Mouse (Mus musculus) midbrain, embryonic 12.5 days (tissue): Measurements from ENCODE around the gene Enc1. TPM values are rescaled to one million over a fixed set of nuclear protein-coding genes. Genes with fewer than 3 reads are reported as not detected.

Experiments
- ATAC-seq: fragments of 200-750 bp; cut with Nextera tagmentation; 2 replicates; pipeline ENCODE4 v1.8.0; 2017; ENCODE audit warnings: low read depth, moderate TSS enrichment, moderate library complexity; ENCODE audit not compliant: low FRiP score
- H3K27ac ChIP-seq: fragments of 300-500 bp; sonication (generic); replicated peaks from 2 replicates; pipeline ENCODE4 v1.5.1; 2016; ENCODE audit warnings: mild to moderate bottlenecking
- H3K27me3 ChIP-seq: fragments of 300-500 bp; sonication (generic); 2 replicates; pipeline ENCODE4 v1.6.1; 2016; ENCODE audit warnings: mild to moderate bottlenecking
- H3K36me3 ChIP-seq: fragments of 300-500 bp; sonication (generic); 2 replicates; pipeline ENCODE4 v1.6.1; 2016
- H3K4me1 ChIP-seq: fragments of 300-500 bp; sonication (generic); 2 replicates; pipeline ENCODE4 v1.6.1; 2016
- H3K4me2 ChIP-seq: fragments of 300-500 bp; sonication (generic); replicated peaks from 2 replicates; pipeline ENCODE4 v1.6.1; 2016; ENCODE audit warnings: mild to moderate bottlenecking, moderate library complexity
- H3K4me3 ChIP-seq: fragments of 300-500 bp; sonication (generic); 2 replicates; pipeline ENCODE4 v1.5.1; 2016; ENCODE audit warnings: mild to moderate bottlenecking
- H3K9ac ChIP-seq: fragments of 300-500 bp; sonication (generic); replicated peaks from 2 replicates; pipeline ENCODE4 v1.6.1; 2016; ENCODE audit warnings: mild to moderate bottlenecking, moderate library complexity
- H3K9me3 ChIP-seq: fragments of 300-500 bp; sonication (generic); 2 replicates; pipeline ENCODE4 v1.6.1; 2016; ENCODE audit warnings: mild to moderate bottlenecking
- WGBS: fragments of 180-500 bp; shearing (Covaris S2); methylation state at CpG from one replicate; pipeline ENCODE4 v1.1.7; 2016; 5-methylcytosine and 5-hydroxymethylcytosine counted together
- polyA plus RNA-seq: library from polyadenylated mRNA; unstranded; fragments of >200 nt; fragmentation: Nextera tagmentation; extraction: Ambion mirVana; gene quantifications from 2 replicates; pipeline ENCODE4 v1.2.1, GENCODE M21; 2016

Enc1 gene
- polyA plus RNA-seq, 1 experiment from 2014 or later: 21.9 TPM

DNA sequence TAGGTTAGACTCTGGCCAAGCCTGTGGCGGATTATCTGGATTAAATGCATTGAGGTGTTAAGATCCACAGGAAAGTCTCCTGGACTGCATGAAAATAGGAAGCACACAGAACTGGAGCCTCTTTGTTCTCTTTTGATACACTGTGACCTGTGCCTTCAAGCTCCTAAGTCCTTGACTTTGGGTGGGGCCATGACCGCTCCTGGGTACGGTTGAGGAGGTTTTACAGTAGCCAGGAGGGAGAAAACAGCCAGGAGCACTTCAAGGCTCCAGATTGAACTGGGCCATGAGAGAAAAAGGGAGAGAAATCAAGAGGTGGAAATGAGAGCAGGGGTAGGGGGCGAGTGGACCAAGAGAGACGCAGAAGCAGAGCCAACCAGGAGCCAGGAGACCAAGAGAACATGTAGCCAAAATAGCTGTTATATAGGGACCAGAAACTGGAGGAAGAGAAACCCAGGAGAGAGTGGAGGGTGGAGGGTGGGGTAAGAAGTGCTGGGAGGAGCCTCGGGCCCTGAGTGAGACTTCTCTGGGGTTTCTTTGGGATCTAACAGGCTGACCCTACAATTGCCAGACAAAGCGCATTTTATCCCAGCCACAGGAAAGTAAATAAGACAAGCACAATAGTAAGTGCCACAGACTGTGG lies 33.3 kb upstream of the Enc1 start:
- ATAC-seq: no peak
- Histone ChIP-seq H3K9ac (no peak overlapping the region), H3K36me3 (no peaks in the 10 kb centered on the region), H3K4me1 (0 out of 2 replicates have a peak, but pooled peaks cover 6% of the 10 kb centered on the region), H3K27me3 (no peaks in the 10 kb centered on the region), H3K4me2 (no peak overlapping the region), H3K9me3 (no peaks in the 10 kb centered on the region), H3K4me3 (no peak overlapping the region), H3K27ac (no peak overlapping the region)
- 77% methylated on average over 7 of the region's 7 CpGs for WGBS

DNA sequence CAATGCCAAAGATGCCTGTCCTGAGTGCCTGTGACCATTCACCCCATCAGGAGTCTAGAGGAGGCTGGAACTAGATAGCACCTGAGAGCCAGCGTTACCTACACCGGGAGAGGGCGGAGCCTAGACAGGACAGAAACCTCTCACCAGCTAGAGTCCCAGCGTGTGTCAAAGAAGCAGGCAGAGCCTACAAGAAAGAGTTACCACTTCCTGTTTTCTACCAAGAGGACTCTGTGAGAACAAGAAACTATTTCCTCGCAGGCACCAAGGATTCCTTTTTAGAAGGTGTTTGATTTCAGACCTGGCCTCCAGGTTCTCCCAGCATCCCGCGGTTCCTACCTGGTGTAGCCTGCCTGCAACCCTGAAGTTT lies 32.8 kb upstream of the Enc1 start:
- 67% methylated on average over 7 of the region's 7 CpGs for WGBS
- no peak overlapping the region for H3K27ac ChIP-seq
- no peak overlapping the region for H3K9ac ChIP-seq
- no peaks in the 10 kb centered on the region for H3K36me3 ChIP-seq
- H3K27me3 ChIP-seq: no peaks in the 10 kb centered on the region
- no peak overlapping the region for H3K4me2 ChIP-seq
- H3K4me1 ChIP-seq: 0 out of 2 replicates have a peak, but pooled peaks cover 6% of the 10 kb centered on the region
- no peak overlapping the region for H3K4me3 ChIP-seq
- no peaks in the 10 kb centered on the region for H3K9me3 ChIP-seq
- no peak for ATAC-seq

DNA sequence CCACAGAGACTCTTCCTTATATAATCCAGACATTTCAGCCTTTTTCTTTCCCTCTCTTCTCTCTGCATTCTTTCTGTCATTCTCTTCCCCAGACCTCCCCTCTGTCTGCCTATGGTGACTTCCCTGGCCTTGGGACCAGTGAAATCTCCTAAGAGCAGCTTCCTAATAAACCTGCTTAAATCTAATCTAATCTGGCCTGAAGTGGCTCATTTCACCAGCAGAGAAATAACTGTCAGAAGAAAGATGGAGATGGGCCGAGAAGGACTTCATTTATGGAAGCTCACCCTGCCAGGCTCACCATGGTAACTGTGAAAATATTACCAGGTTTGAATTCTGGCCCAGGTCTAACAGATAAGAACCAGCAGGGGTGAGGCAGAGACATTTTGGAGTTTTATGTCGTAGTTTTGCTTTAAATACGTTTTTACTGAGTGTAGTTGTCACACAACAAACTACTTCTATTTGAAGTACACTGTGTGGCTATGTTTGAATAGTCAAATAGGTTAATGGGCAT lies 32.4 kb upstream of the Enc1 start:
- WGBS: 80% methylated on average over 3 of the region's 3 CpGs

DNA sequence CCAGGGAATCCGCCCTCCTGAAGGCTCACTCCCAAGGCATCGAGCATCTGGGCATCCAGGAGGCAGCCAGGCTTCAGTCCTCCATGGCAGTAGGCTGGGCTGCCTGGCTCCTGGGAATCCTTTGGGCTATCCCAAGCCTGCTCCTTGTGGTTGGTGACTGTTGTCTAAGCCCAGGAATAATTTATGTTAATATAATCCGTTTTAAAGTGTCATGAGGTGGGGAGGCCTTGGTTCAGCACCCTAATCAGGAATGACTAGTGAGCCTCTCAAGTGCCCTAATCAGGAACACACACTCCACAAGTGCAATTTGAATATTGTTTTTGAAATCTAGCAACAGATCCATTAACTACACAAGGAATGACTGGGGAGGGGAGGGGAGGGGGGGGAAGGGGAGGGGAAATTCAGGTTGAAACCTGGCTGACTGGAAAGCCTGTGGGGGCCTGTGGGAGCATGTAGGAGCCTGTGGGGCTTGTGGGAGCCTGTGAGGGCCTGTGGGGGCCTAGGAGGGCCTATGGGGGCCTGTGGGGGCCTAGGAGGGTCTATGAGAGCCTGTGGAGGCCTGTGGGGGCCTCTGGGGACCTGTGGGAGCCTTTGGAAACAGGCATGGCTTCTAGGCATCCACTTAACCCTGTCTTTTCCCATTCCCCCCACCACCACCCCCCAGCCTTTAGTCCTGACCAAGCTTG lies 26.2 kb upstream of the Enc1 start:
- peak; percentile 39; the same call in 1 of the 2 replicates for ATAC-seq
- Histone ChIP-seq H3K27me3 (no peaks in the 10 kb centered on the region), H3K27ac (peak overlapping the region; percentile 25; the same call in 1 of the 2 replicates), H3K9me3 (no peaks in the 10 kb centered on the region), H3K4me2 (no peak overlapping the region), H3K4me1 (peaks cover 22% of the 10 kb centered on the region), H3K36me3 (no peaks in the 10 kb centered on the region), H3K4me3 (no peak overlapping the region), H3K9ac (no peak overlapping the region)
- WGBS: 53% methylated on average over 3 of the region's 3 CpGs

More for the DNA sequence above, 32.4 kb upstream of the Enc1 start:
- Histone ChIP-seq H3K4me1 (0 out of 2 replicates have a peak, but pooled peaks cover 6% of the 10 kb centered on the region), H3K9ac (no peak overlapping the region), H3K27ac (no peak overlapping the region), H3K9me3 (no peaks in the 10 kb centered on the region), H3K36me3 (no peaks in the 10 kb centered on the region), H3K4me3 (no peak overlapping the region), H3K4me2 (no peak overlapping the region), H3K27me3 (no peaks in the 10 kb centered on the region)
- no peak for ATAC-seq

DNA sequence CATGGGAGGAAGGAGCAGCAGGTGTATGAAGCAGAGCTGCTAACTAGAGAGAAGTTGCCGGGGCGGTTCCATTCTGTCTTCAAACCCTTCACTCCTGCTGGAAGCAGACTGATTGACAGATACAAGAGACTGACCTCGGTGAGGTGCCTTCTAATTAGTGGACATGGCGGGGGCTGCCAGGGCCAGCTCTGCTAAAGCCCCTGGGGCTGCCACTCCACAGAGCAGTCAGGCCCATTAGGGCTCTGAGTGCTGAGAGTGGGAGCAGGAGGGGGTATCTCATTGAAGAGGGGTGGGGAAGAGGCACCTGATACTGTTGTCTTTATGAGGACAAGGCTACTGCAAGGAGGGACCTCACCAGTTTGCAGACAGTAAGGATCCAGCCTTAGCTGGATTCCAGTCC lies 25.3 kb upstream of the Enc1 start:
- Histone ChIP-seq H3K4me3 (no peak overlapping the region), H3K36me3 (no peaks in the 10 kb centered on the region), H3K27me3 (no peaks in the 10 kb centered on the region), H3K9me3 (no peaks in the 10 kb centered on the region), H3K27ac (0 out of 2 replicates have a peak overlapping the region, but pooled peaks have one; percentile 25), H3K4me1 (peaks cover 22% of the 10 kb centered on the region), H3K4me2 (no peak overlapping the region), H3K9ac (no peak overlapping the region)
- WGBS: 56% methylated on average over 4 of the region's 4 CpGs
- ATAC-seq: peak; percentile 55; the same call in 1 of the 2 replicates

DNA sequence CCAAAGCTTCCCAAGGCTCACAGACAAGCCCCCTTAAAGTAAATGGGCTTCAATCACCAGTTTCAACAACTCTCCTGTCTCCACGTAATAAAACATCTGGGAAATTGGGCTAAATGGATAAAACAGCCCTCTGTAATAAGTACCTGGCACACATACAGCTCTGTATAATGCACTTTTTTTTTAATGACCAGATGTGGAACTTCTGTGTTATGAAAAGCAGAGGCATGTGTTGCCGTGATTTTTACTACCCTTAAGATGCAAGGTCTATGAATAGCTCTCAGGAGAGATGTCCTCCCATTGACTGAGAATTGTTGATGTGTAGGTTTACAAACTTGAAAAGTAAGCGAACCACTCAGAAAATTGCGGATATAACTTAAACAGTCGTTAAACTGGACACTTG lies 24.7 kb upstream of the Enc1 start:
- 82% methylated on average over 5 of the region's 5 CpGs for WGBS
- Histone ChIP-seq H3K9ac (no peak overlapping the region), H3K4me2 (no peak overlapping the region), H3K4me1 (peaks cover 22% of the 10 kb centered on the region), H3K4me3 (no peak overlapping the region), H3K9me3 (no peaks in the 10 kb centered on the region), H3K27me3 (no peaks in the 10 kb centered on the region), H3K36me3 (no peaks in the 10 kb centered on the region), H3K27ac (0 out of 2 replicates have a peak overlapping the region, but pooled peaks have one; percentile 39)
- no peak for ATAC-seq

DNA sequence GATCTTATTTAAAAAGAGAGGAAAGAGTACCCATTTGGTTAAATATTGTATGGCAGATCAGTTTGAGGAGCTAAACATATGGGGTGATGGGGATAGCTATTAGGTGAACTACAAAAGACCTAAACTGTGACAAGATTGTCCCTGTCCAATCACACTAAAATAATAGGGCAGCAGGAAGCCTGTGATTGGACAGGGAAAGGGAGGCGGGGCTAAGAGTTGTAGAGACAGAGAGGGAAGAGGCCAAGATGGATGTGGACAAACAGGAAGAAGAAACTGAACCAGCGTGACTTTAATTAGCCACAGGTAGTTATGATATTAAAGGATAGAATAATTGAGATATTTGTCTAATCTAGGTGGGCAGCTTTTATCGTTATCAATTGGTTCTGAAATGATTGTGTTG lies 20.9 kb upstream of the Enc1 start:
- Histone ChIP-seq H3K36me3 (no peaks in the 10 kb centered on the region), H3K9me3 (no peaks in the 10 kb centered on the region), H3K27ac (no peak overlapping the region), H3K4me3 (no peak overlapping the region), H3K4me1 (peaks cover 12% of the 10 kb centered on the region), H3K27me3 (no peaks in the 10 kb centered on the region), H3K9ac (no peak overlapping the region), H3K4me2 (no peak overlapping the region)
- WGBS: 97% methylated on average over 3 of the region's 3 CpGs
- ATAC-seq: no peak

DNA sequence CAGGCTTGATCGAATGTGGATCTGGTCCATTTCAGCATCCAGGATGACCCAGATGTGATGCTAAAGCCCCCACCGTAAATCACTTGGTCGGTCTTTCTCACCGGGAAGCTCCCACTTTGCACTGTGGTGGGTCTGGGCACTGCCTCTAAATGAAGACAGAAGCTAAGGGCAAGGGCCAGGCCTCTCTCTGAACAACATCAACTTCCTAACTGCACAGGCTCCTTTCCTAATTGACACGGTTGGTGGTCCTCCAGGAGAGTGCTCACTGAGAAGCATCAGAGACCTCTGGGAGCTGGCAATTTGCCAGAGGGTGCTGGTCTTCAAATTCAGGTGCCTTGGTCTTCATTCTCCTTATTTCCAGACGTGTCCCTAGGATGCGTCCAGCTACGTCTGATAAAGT lies 17.0 kb upstream of the Enc1 start:
- Histone ChIP-seq H3K27me3 (no peaks in the 10 kb centered on the region), H3K4me1 (no peaks in the 10 kb centered on the region), H3K9me3 (no peaks in the 10 kb centered on the region), H3K4me3 (no peak overlapping the region), H3K4me2 (no peak overlapping the region), H3K27ac (no peak overlapping the region), H3K36me3 (no peaks in the 10 kb centered on the region), H3K9ac (no peak overlapping the region)
- WGBS: 86% methylated on average over 8 of the region's 8 CpGs
- ATAC-seq: no peak

DNA sequence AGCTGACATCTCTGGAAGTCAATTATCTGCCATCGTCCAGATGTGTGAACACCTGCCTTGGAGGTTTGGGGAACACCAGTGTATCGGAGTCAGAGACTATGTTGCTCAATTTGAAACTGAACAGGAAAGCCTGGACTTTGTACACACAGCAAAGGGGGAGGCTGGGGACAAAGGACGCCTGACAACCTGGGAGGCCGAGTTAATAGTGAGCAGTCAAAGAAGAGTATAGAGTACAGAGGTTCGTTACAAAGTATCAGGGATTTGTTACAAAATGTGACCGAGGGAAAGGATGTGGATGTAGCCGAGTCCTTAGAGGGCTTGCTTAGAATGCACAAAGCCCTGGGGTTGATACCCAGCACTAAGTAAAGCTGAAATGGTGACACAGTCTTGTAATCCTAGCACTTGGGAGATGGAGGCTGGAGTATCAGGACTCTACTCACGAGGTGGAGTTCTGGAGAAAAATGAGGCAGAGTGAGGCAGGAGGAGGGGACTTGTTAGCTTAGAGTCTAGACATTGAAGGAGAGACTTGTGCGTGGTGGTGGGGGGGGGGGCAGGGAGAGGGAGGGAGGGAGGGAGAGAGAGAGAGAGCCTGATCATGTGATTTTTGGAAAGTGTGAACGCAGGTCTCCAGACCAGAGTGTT lies 16.4 kb upstream of the Enc1 start:
- Histone ChIP-seq H3K9me3 (no peaks in the 10 kb centered on the region), H3K36me3 (no peaks in the 10 kb centered on the region), H3K4me3 (no peak overlapping the region), H3K27ac (no peak overlapping the region), H3K9ac (no peak overlapping the region), H3K4me2 (no peak overlapping the region), H3K4me1 (no peaks in the 10 kb centered on the region), H3K27me3 (no peaks in the 10 kb centered on the region)
- 83% methylated on average over 10 of the region's 10 CpGs for WGBS
- no peak for ATAC-seq

DNA sequence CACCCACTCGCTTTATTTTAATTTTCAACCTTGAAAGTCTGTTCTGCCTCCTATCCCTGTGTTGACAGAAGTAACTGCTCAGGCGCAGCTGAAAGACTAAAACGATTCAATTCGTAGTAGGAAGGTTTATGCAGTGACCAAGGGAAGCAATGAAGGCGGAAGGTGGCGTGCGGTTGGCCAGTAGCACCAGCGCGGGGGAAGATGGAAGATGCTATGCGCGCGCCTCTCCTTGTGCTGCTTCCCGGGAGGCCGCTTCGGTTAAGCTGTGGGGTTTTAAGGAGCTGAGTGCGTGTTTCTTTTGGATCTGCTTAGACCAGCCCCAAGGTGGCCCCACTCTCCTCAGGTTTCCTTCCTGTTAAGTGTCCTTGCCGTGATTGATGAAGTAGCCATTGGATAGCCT lies 15.8 kb upstream of the Enc1 start:
- H3K4me2 ChIP-seq: no peak overlapping the region
- no peaks in the 10 kb centered on the region for H3K27me3 ChIP-seq
- no peaks in the 10 kb centered on the region for H3K9me3 ChIP-seq
- H3K27ac ChIP-seq: no peak overlapping the region
- WGBS: 82% methylated on average over 17 of the region's 17 CpGs
- no peaks in the 10 kb centered on the region for H3K4me1 ChIP-seq
- ATAC-seq: no peak
- H3K9ac ChIP-seq: no peak overlapping the region
- H3K36me3 ChIP-seq: no peaks in the 10 kb centered on the region
- no peak overlapping the region for H3K4me3 ChIP-seq

DNA sequence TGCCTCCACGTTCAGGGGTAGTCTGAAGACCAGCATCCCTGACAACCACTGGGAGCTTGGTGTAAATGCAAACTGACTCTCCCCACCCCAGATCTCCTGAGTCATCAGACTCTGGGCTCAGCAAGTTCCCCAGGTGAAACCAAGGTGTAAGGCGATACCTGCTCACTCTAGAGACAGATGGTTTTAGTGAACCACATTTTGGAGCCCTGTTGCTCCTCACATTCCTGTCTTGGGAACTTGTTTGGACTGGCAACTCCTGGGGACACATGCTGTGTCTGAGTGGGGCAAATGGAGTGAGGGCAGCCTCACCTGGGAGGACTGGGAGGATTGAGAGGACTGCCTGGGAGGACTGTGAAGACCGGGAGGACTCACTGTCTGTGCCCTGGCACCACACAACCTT lies 13.1 kb upstream of the Enc1 start:
- 91% methylated on average over 3 of the region's 3 CpGs for WGBS
- no peaks in the 10 kb centered on the region for H3K9me3 ChIP-seq
- ATAC-seq: no peak

DNA sequence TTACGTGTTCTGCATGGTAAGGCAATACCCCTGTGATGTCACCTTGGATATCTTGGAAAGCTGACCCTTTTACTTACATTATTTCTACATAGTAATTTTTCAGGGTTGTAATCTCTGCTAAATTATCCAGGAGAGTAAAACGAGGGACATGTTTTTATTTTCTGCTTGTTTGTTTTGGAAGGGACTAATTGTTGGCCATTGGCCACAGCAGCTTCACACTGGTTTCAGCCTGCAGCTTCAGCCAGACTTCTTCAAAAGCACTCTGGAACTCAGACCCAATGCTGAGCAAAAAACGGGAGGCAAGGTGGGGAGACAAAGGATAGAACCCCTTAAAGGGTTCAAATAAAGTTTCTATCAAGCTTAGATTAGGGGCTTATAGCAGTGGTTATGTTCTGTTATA lies 10.8 kb upstream of the Enc1 start:
- WGBS: 85% methylated on average over 3 of the region's 3 CpGs
- no peak for ATAC-seq
- no peaks in the 10 kb centered on the region for H3K27me3 ChIP-seq
- no peak overlapping the region for H3K4me2 ChIP-seq
- H3K27ac ChIP-seq: no peak overlapping the region
- H3K4me1 ChIP-seq: no peaks in the 10 kb centered on the region
- H3K9ac ChIP-seq: no peak overlapping the region
- no peaks in the 10 kb centered on the region for H3K36me3 ChIP-seq
- no peak overlapping the region for H3K4me3 ChIP-seq
- H3K9me3 ChIP-seq: no peaks in the 10 kb centered on the region

More for the DNA sequence above, 13.1 kb upstream of the Enc1 start:
- H3K27me3 ChIP-seq: no peaks in the 10 kb centered on the region
- H3K4me3 ChIP-seq: no peak overlapping the region
- no peaks in the 10 kb centered on the region for H3K4me1 ChIP-seq
- H3K4me2 ChIP-seq: no peak overlapping the region
- H3K36me3 ChIP-seq: no peaks in the 10 kb centered on the region
- no peak overlapping the region for H3K9ac ChIP-seq
- no peak overlapping the region for H3K27ac ChIP-seq
